Mouse (Mus musculus) spleen, postnatal 36 days (tissue): ENCODE data around the gene Htr6.

Experiments used
- DNase-seq, 2 experiments: peaks; one replicate each; pipeline ENCODE4 v3.0.0; 2022; ENCODE audit warnings: low spot score in 2 of 2, mixed read lengths in 1 of 2

The Htr6 gene

GRCm38 (mm10) chr4:139088982-139089671, 13.8 kb upstream of the Htr6 start:
- DNase-seq: no peak

GRCm38 (mm10) chr4:139086984-139087383, 11.6 kb upstream of the Htr6 start:
- no peak for DNase-seq

GRCm38 (mm10) chr4:139086037-139086436, 10.7 kb upstream of the Htr6 start:
- DNase-seq: peak; percentile 66 to 72

GRCm38 (mm10) chr4:139085337-139085736, 10.0 kb upstream of the Htr6 start:
- DNase-seq: no peak

GRCm38 (mm10) chr4:139082790-139083564, 7.6 kb upstream of the Htr6 start:
- no peak for DNase-seq

- DNase-seq: no peak
Observed at GRCm38 (mm10) chr4:139081270-139081931, 6.0 kb upstream of the Htr6 start.

- no peak for DNase-seq
Observed at GRCm38 (mm10) chr4:139080259-139080658, 4.9 kb upstream of the Htr6 start.

GRCm38 (mm10) chr4:139079439-139079838, 4.1 kb upstream of the Htr6 start:
- no peak for DNase-seq

GRCm38 (mm10) chr4:139078726-139079125, 3.4 kb upstream of the Htr6 start:
- DNase-seq: no peak

- DNase-seq: peak in 1 of 2 experiments; percentile 16
Observed at GRCm38 (mm10) chr4:139078313-139078712, 2.9 kb upstream of the Htr6 start.

- DNase-seq: no peak
Observed at GRCm38 (mm10) chr4:139075915-139076314, 545 bp upstream of the Htr6 start.

GRCm38 (mm10) chr4:139074060-139074459, 1.3 kb downstream of the Htr6 start:
- DNase-seq: no peak

GRCm38 (mm10) chr4:139068287-139068686, 7.1 kb downstream of the Htr6 start:
- DNase-seq: no peak

- DNase-seq: no peak
Observed at GRCm38 (mm10) chr4:139064831-139065230, 10.5 kb downstream of the Htr6 start.

- no peak for DNase-seq
Observed at GRCm38 (mm10) chr4:139059569-139059968, 15.8 kb downstream of the Htr6 start.

- DNase-seq: no peak
Observed at GRCm38 (mm10) chr4:139058029-139058428, 17.3 kb downstream of the Htr6 start.

- no peak for DNase-seq
Observed at GRCm38 (mm10) chr4:139057291-139057690, 18.1 kb downstream of the Htr6 start.

GRCm38 (mm10) chr4:139055744-139056143, 19.6 kb downstream of the Htr6 start:
- DNase-seq: no peak

- no peak for DNase-seq
Observed at GRCm38 (mm10) chr4:139055336-139055735, 20.0 kb downstream of the Htr6 start.

- DNase-seq: no peak
Observed at GRCm38 (mm10) chr4:139054300-139054923, 21.0 kb downstream of the Htr6 start.

GRCm38 (mm10) chr4:139053391-139053790, 22.0 kb downstream of the Htr6 start:
- DNase-seq: no peak

- DNase-seq: no peak
Observed at GRCm38 (mm10) chr4:139052796-139053195, 22.6 kb downstream of the Htr6 start.
